Mouse (Mus musculus) lung, embryonic 16.5 days (tissue): Measurements from ENCODE around the gene Acta1. TPM values are rescaled to one million over a fixed set of nuclear protein-coding genes. Genes with fewer than 3 reads are reported as not detected.

ENCODE experiments used
- ATAC-seq: fragments of 200-750 bp; cut with Nextera tagmentation; 2 replicates; pipeline ENCODE4 v1.8.0; 2017; ENCODE audit warnings: low read depth, mild to moderate bottlenecking, moderate library complexity
- H3K27ac ChIP-seq: fragments of 300-500 bp; sonication (generic); 2 replicates; pipeline ENCODE4 v1.5.1; 2014; ENCODE audit warnings: mild to moderate bottlenecking, control low read depth, low read length
- H3K27me3 ChIP-seq: fragments of 300-500 bp; sonication (generic); 2 replicates; pipeline ENCODE4 v1.6.1; 2014; ENCODE audit warnings: low read depth, low read length, mixed read lengths; ENCODE audit not compliant: control insufficient read depth, insufficient read depth
- H3K36me3 ChIP-seq: fragments of 300-500 bp; sonication (generic); 2 replicates; pipeline ENCODE4 v1.6.1; 2014; ENCODE audit warnings: low read length; ENCODE audit not compliant: control insufficient read depth, insufficient read depth
- H3K4me1 ChIP-seq: fragments of 300-500 bp; sonication (generic); replicated peaks from 2 replicates; pipeline ENCODE4 v1.6.1; 2014; ENCODE audit warnings: low read length, mixed read lengths; ENCODE audit not compliant: control insufficient read depth, insufficient read depth
- H3K4me2 ChIP-seq: fragments of 300-500 bp; sonication (generic); 2 replicates; pipeline ENCODE4 v1.6.1; 2014; ENCODE audit warnings: low read depth, low read length, control low read depth
- H3K4me3 ChIP-seq: fragments of 300-500 bp; sonication (generic); 2 replicates; pipeline ENCODE4 v1.5.1; 2014; ENCODE audit warnings: mild to moderate bottlenecking, low read length, control low read depth
- H3K9ac ChIP-seq: fragments of 300-500 bp; sonication (generic); 2 replicates; pipeline ENCODE4 v1.6.1; 2014; ENCODE audit warnings: low read length, control low read depth
- H3K9me3 ChIP-seq: fragments of 300-500 bp; sonication (generic); 2 replicates; pipeline ENCODE4 v1.6.1; 2016; ENCODE audit warnings: low read length; ENCODE audit not compliant: control insufficient read depth
- WGBS: fragments of 180-500 bp; shearing (Covaris S2); extraction: QIAGEN DNeasy Blood & Tissue Kit; methylation state at CpG from one replicate; pipeline ENCODE4 v1.1.7; 2014; 5-methylcytosine and 5-hydroxymethylcytosine counted together
- polyA plus RNA-seq: library from polyadenylated mRNA; unstranded; fragments of >200 nt; fragmentation: Nextera tagmentation; extraction: Ambion mirVana; gene quantifications from 2 replicates; pipeline ENCODE4 v1.2.1, GENCODE M21; 2015

Gene Acta1
- 90.5 and 322 TPM in 2 replicates for polyA plus RNA-seq

- peaks cover 54% of the 10 kb centered on the region for H3K27me3 ChIP-seq
- no peak within 1 kb of the TSS for H3K4me2 ChIP-seq
- 23% methylated on average over 15 of the region's 15 CpGs for WGBS
These were observed at the start of gene Acta1 for GRCm38 (mm10) chr8:123894502-123895097. Gene Acta1 (minus strand): TSS chr8:123894751.

GRCm38 (mm10) chr8:123929026-123929425 is 34.5 kb upstream of the Acta1 start:
- H3K4me3 ChIP-seq: no peak overlapping the region
- H3K27me3 ChIP-seq: no peaks in the 10 kb centered on the region
- ATAC-seq: no peak
- no peaks in the 10 kb centered on the region for H3K9me3 ChIP-seq
- H3K27ac ChIP-seq: no peak overlapping the region
- no peak overlapping the region for H3K4me2 ChIP-seq
- no peaks in the 10 kb centered on the region for H3K4me1 ChIP-seq
- H3K9ac ChIP-seq: no peak overlapping the region
- H3K36me3 ChIP-seq: peaks cover 32% of the 10 kb centered on the region
- WGBS: 89% methylated on average over 7 of the region's 7 CpGs

More at GRCm38 (mm10) chr8:123894502-123895097, at the start of gene Acta1:
- ATAC-seq: no peak
- no peak within 1 kb of the TSS for H3K4me3 ChIP-seq
- H3K4me1 ChIP-seq: no peaks in the 10 kb centered on the region
- H3K36me3 ChIP-seq: no peaks in the 10 kb centered on the region; the same call in 1 of the 2 replicates
- H3K9ac ChIP-seq: no peak within 1 kb of the TSS
- no peak within 1 kb of the TSS for H3K27ac ChIP-seq
- H3K9me3 ChIP-seq: no peaks in the 10 kb centered on the region

- H3K9me3 ChIP-seq: no peaks in the 10 kb centered on the region
- no peak overlapping the region for H3K27ac ChIP-seq
- no peak overlapping the region for H3K4me3 ChIP-seq
- ATAC-seq: no peak
- H3K4me2 ChIP-seq: no peak overlapping the region
- H3K4me1 ChIP-seq: no peaks in the 10 kb centered on the region
- no peak overlapping the region for H3K9ac ChIP-seq
- no peaks in the 10 kb centered on the region for H3K27me3 ChIP-seq
- 86% methylated on average over 3 of the region's 3 CpGs for WGBS
- H3K36me3 ChIP-seq: peaks cover 51% of the 10 kb centered on the region
These were observed 31.1 kb upstream of the Acta1 start for GRCm38 (mm10) chr8:123925671-123926070.

- Histone ChIP-seq H3K9me3 (no peaks in the 10 kb centered on the region), H3K9ac (no peak overlapping the region), H3K27me3 (no peaks in the 10 kb centered on the region), H3K36me3 (peaks cover 51% of the 10 kb centered on the region), H3K4me2 (no peak overlapping the region), H3K4me1 (no peaks in the 10 kb centered on the region), H3K4me3 (no peak overlapping the region), H3K27ac (no peak overlapping the region)
- 8% methylated on average over 2 of the region's 2 CpGs for WGBS
- peak; percentile 59; the same call in 1 of the 2 replicates for ATAC-seq
These were observed 30.2 kb upstream of the Acta1 start for GRCm38 (mm10) chr8:123924719-123925118.

- H3K27me3 ChIP-seq: no peaks in the 10 kb centered on the region
These were observed 20.1 kb upstream of the Acta1 start for GRCm38 (mm10) chr8:123914635-123915034.

GRCm38 (mm10) chr8:123912265-123912664 is 17.7 kb upstream of the Acta1 start:
- Histone ChIP-seq H3K9ac (no peak overlapping the region), H3K27me3 (no peaks in the 10 kb centered on the region), H3K27ac (no peak overlapping the region), H3K36me3 (peaks cover 36% of the 10 kb centered on the region), H3K4me3 (no peak overlapping the region), H3K9me3 (no peaks in the 10 kb centered on the region), H3K4me2 (no peak overlapping the region), H3K4me1 (no peaks in the 10 kb centered on the region)
- 89% methylated on average over 4 of the region's 4 CpGs for WGBS
- ATAC-seq: no peak

More at GRCm38 (mm10) chr8:123914635-123915034, 20.1 kb upstream of the Acta1 start:
- no peaks in the 10 kb centered on the region for H3K9me3 ChIP-seq
- H3K27ac ChIP-seq: no peak overlapping the region
- no peak overlapping the region for H3K9ac ChIP-seq
- no peak overlapping the region for H3K4me2 ChIP-seq
- peaks cover 41% of the 10 kb centered on the region for H3K36me3 ChIP-seq
- ATAC-seq: no peak
- no peak overlapping the region for H3K4me3 ChIP-seq
- WGBS: 96% methylated on average over 3 of the region's 3 CpGs
- no peaks in the 10 kb centered on the region for H3K4me1 ChIP-seq

- Histone ChIP-seq H3K4me3 (no peak overlapping the region), H3K9me3 (no peaks in the 10 kb centered on the region), H3K27me3 (no peaks in the 10 kb centered on the region), H3K4me2 (no peak overlapping the region), H3K36me3 (peaks cover 43% of the 10 kb centered on the region), H3K4me1 (no peaks in the 10 kb centered on the region), H3K27ac (no peak overlapping the region), H3K9ac (no peak overlapping the region)
- WGBS: 89% methylated on average over 6 of the region's 6 CpGs
- no peak for ATAC-seq
These were observed 13.1 kb upstream of the Acta1 start for GRCm38 (mm10) chr8:123907604-123908003.

GRCm38 (mm10) chr8:123902653-123903052 is 8.1 kb upstream of the Acta1 start:
- no peaks in the 10 kb centered on the region for H3K4me1 ChIP-seq
- no peak overlapping the region for H3K4me3 ChIP-seq
- H3K27me3 ChIP-seq: no peaks in the 10 kb centered on the region
- no peak overlapping the region for H3K9ac ChIP-seq
- no peak overlapping the region for H3K4me2 ChIP-seq
- H3K9me3 ChIP-seq: no peaks in the 10 kb centered on the region
- no peak overlapping the region for H3K27ac ChIP-seq
- ATAC-seq: no peak
- WGBS: 66% methylated on average over 7 of the region's 7 CpGs
- peaks cover 35% of the 10 kb centered on the region for H3K36me3 ChIP-seq

- Histone ChIP-seq H3K4me1 (no peaks in the 10 kb centered on the region), H3K4me3 (no peak overlapping the region), H3K4me2 (no peak overlapping the region), H3K27me3 (peaks cover 12% of the 10 kb centered on the region), H3K9ac (no peak overlapping the region), H3K27ac (no peak overlapping the region), H3K36me3 (peaks cover 21% of the 10 kb centered on the region), H3K9me3 (no peaks in the 10 kb centered on the region)
- no peak for ATAC-seq
- 81% methylated on average over 7 of the region's 7 CpGs for WGBS
These were observed 4.8 kb upstream of the Acta1 start for GRCm38 (mm10) chr8:123899366-123899765.
